36 mouse cellular contexts compared by ENCODE assay signal in the genomic region with DNA sequence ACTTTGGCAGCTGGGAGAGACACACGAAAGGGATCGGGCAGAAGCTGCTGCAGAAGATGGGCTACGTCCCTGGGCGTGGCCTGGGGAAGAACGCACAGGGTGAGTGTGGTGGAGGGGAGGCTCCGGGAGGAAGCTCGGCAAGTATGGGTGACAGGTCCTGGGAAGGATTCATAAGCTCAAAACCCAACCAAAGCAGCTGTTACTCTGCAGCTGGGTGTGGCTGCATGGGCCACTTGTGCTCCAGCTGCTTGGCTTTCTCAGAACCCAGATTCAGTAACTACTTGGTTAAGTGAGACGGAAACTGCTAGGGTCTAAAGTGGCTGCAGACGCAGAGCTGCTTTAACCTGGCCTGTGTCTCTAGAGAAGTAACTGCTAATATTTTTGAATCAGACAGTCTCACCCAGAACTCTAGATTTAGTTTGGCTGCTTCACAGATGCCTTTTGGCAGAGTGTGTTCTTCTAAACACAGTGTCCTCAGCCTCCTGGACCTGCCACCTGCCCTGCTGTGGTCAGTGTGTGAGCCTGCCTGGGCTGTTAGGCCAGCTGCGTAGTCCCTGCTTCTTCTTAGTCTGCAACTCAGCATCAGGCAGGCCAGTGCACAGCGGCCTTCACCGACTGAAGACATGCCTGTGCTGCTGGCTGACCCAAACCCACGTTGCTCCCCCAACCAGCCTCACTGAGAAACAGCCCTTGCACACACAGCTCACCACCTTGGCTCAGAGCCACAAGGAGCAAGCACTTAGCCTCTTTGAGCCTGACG. TPM values are rescaled to one million over a fixed set of nuclear protein-coding genes. Genes with fewer than 3 reads are reported as not detected.
"Had no signal": no experiment of that assay in that cellular context is flagged by ENCODE, and none has a peak within 500 bp of the region (broad histone marks: within the 10 kb centered on the region; RNA-seq: fewer than 3 reads in every experiment).

No protein-coding gene starts in this region.

- H3K4me2 ChIP-seq: limb, embryonic 12.5 days; limb, embryonic 13.5 days; limb, embryonic 15.5 days; liver, embryonic 11.5 days; liver, embryonic 12.5 days; liver, embryonic 13.5 days; liver, embryonic 15.5 days; lung, embryonic 14.5 days; lung, embryonic 15.5 days; midbrain, embryonic 11.5 days; midbrain, embryonic 12.5 days; midbrain, embryonic 13.5 days; midbrain, embryonic 15.5 days; neural tube, embryonic 12.5 days had no signal

- H3K4me3 ChIP-seq: left cerebral cortex, adult 2 months; limb, embryonic 10.5 days; limb, embryonic 12.5 days; limb, embryonic 13.5 days; limb, embryonic 15.5 days; liver, embryonic 12.5 days; liver, embryonic 13.5 days; liver, embryonic 15.5 days; lung, embryonic 15.5 days; megakaryocyte, embryonic 14.5 days; midbrain, embryonic 10.5 days; midbrain, embryonic 12.5 days; midbrain, embryonic 13.5 days; midbrain, embryonic 15.5 days; neural tube, embryonic 12.5 days had no signal

- DNase-seq: left cerebral cortex, postnatal 4 days; liver; liver, embryonic 13.5 days; liver, postnatal 0 days; lung, adult 18-20 months; lung, adult 2 months; lung, embryonic 14.5 days; lung, postnatal 10 days; lung, postnatal 14 days; lung, postnatal 36 days; lung, postnatal 4 days; midbrain, embryonic 14.5 days had no signal

- H3K27me3 ChIP-seq: limb, embryonic 12.5 days; limb, embryonic 13.5 days; limb, embryonic 15.5 days; liver, embryonic 12.5 days; liver, embryonic 13.5 days; liver, embryonic 15.5 days; lung, embryonic 15.5 days; megakaryocyte, embryonic 14.5 days; midbrain, embryonic 12.5 days; midbrain, embryonic 13.5 days; midbrain, embryonic 15.5 days; neural tube, embryonic 12.5 days had no signal

RNA-seq across cellular contexts. Expression of a gene that starts 25.8 kb away (rescaled TPM):
- total RNA-seq: left cerebral cortex, adult 2 months; left cerebral cortex, postnatal 14 days; left cerebral cortex, postnatal 25 days; left cerebral cortex, postnatal 36 days; left cerebral cortex, postnatal 4 days; megakaryocyte progenitor cell, adult 5-6 weeks; megakaryocyte-erythroid progenitor cell, adult 5-6 weeks; midbrain, postnatal 0 days; monocyte, adult 5-6 weeks had no signal
- polyA plus RNA-seq: liver, adult 2 months; lung, adult 2 months; midbrain, embryonic 11.5 days; midbrain, postnatal 0 days had no signal
